Comparison of ENCODE assay signal across 8 mouse cellular contexts in genomic region chr12:65036892-65037545, GRCm38 (mm10). TPM values are rescaled to one million over a fixed set of nuclear protein-coding genes. Genes with fewer than 3 reads are reported as not detected.
A peak's percentile ranks its signal among the peaks of the same experiment; 100 is the strongest.
DNase-seq lines count a peak whose midpoint lies in the region; ATAC-seq and TF ChIP-seq lines count a peak whose summit lies in the region.

No protein-coding gene starts in this region.

- peak overlapping the region; percentile 69 to 100 for H3K4me3 ChIP-seq in heart, embryonic 14.5 days (ENCODE audit: control insufficient read depth in 1 of 2, insufficient read depth in 1 of 2, low read depth in 1 of 2, low read length in 2 of 2)
- peak overlapping the region; percentile 100 for H3K4me3 ChIP-seq in G1E (ENCODE audit: low read depth, low read length)
- H3K4me3 ChIP-seq in forebrain, embryonic 11.5 days (ENCODE audit: low read depth, low read length), result peak overlapping the region; percentile 62
- peak overlapping the region; percentile 99 for H3K4me3 ChIP-seq in liver, adult 2 months (ENCODE audit: insufficient read depth, low read depth, low read length)
- H3K4me3 ChIP-seq in small intestine, adult 2 months (ENCODE audit: low read depth, low read length), result peak overlapping the region; percentile 99

- ATAC-seq in heart, embryonic 14.5 days (ENCODE audit: insufficient number of reproducible peaks, insufficient read depth, low FRiP score, low read depth), result no peak
- ATAC-seq in G1E (ENCODE audit: extremely low read depth, insufficient number of reproducible peaks, low FRiP score, poor library complexity, severe bottlenecking), result peak; percentile 38
- ATAC-seq in forebrain, embryonic 11.5 days (replicated peaks; ENCODE audit: low FRiP score), result no peak

- peak overlapping the region; percentile 75 for H3K4me2 ChIP-seq in heart, embryonic 14.5 days (ENCODE audit: low read length)
- peak overlapping the region; percentile 57 for H3K4me2 ChIP-seq in forebrain, embryonic 11.5 days (ENCODE audit: low read depth, low read length, severe bottlenecking)

- no peak for TF ChIP-seq CTCF in G1E (IDR thresholded peaks at IDR 0.05; ENCODE audit: low read depth, low read length)
- TF ChIP-seq CTCF in liver, adult 2 months (IDR thresholded peaks at IDR 0.05; ENCODE audit: low read depth, low read length), result no peak
- no peak for TF ChIP-seq CTCF in small intestine, adult 2 months (IDR thresholded peaks at IDR 0.05; ENCODE audit: extremely low read depth, insufficient read length, insufficient replicate concordance, low read depth, low read length)

- 10% methylated on average over 18 of the region's 18 CpGs for WGBS in heart, embryonic 14.5 days
- 22% methylated on average over 18 of the region's 18 CpGs for WGBS in forebrain, embryonic 11.5 days
- 6% methylated on average over 18 of the region's 18 CpGs for WGBS in liver, adult 2 months
- 4% methylated on average over 18 of the region's 18 CpGs for WGBS in small intestine, adult 2 months

- DNase-seq in heart, postnatal 25 days (ENCODE audit: low spot score), result no peak
- no peak for DNase-seq in G1E (ENCODE audit: low spot score)
- DNase-seq in forebrain, embryonic 11.5 days (ENCODE audit: low spot score), result no peak
- peak; percentile 17 for DNase-seq in liver, adult 2 months (ENCODE audit: extremely low read depth, low read depth, low spot score)
- DNase-seq in right cerebral cortex, adult 2 months (ENCODE audit: low spot score in 2 of 2), result no peak
- DNase-seq in ovary, postnatal 36 days (ENCODE audit: low spot score), result no peak

- H3K9ac ChIP-seq in heart, embryonic 14.5 days (ENCODE audit: low read length), result peak overlapping the region; percentile 87
- H3K9ac ChIP-seq in forebrain, embryonic 11.5 days (ENCODE audit: low read length), result peak overlapping the region; percentile 76
- 0 out of 2 replicates have a peak overlapping the region, but pooled peaks have one; percentile 20 for H3K9ac ChIP-seq in liver, adult 2 months (ENCODE audit: low read depth, low read length)

- no peaks in the 10 kb centered on the region for H3K27me3 ChIP-seq in heart, embryonic 14.5 days (ENCODE audit: control insufficient read depth, insufficient read depth, low read length)
- H3K27me3 ChIP-seq in G1E (ENCODE audit: insufficient read depth, low read length), result no peaks in the 10 kb centered on the region
- no peaks in the 10 kb centered on the region for H3K27me3 ChIP-seq in forebrain, embryonic 11.5 days (ENCODE audit: control insufficient read depth, insufficient read depth, low read length)
- H3K27me3 ChIP-seq in liver, adult 2 months (ENCODE audit: control insufficient read depth, insufficient read depth, low read length), result no peaks in the 10 kb centered on the region
- H3K27me3 ChIP-seq in small intestine, adult 2 months (ENCODE audit: control insufficient read depth, insufficient read depth, low read length), result no peaks in the 10 kb centered on the region

- H3K79me2 ChIP-seq in liver, adult 2 months (ENCODE audit: control insufficient read depth, insufficient read depth, low read length), result peaks cover 19% of the 10 kb centered on the region; the same call in 1 of the 2 replicates

- no peak overlapping the region for H3K27ac ChIP-seq in heart, embryonic 14.5 days (replicated peaks in 1 of 2; ENCODE audit: control insufficient read depth in 1 of 2, insufficient read depth in 1 of 2, low read depth in 2 of 2, low read length in 2 of 2)
- no peak overlapping the region for H3K27ac ChIP-seq in forebrain, embryonic 11.5 days (ENCODE audit: low read depth, low read length)
- H3K27ac ChIP-seq in liver, adult 2 months (replicated peaks; ENCODE audit: insufficient read depth, low read depth, low read length), result no peak overlapping the region
- H3K27ac ChIP-seq in small intestine, adult 2 months (ENCODE audit: insufficient read depth, low read depth, low read length), result no peak overlapping the region

- 0 out of 2 replicates have a peak, but pooled peaks cover 6% of the 10 kb centered on the region for H3K36me3 ChIP-seq in heart, embryonic 14.5 days (ENCODE audit: control insufficient read depth, insufficient read depth, low read length)
- peaks cover 25% of the 10 kb centered on the region for H3K36me3 ChIP-seq in G1E (replicated peaks)
- H3K36me3 ChIP-seq in forebrain, embryonic 11.5 days (ENCODE audit: control insufficient read depth, insufficient read depth, low read length), result no peaks in the 10 kb centered on the region
- no peaks in the 10 kb centered on the region for H3K36me3 ChIP-seq in liver, adult 2 months (ENCODE audit: control insufficient read depth, insufficient read depth, low read length)
- no peaks in the 10 kb centered on the region for H3K36me3 ChIP-seq in small intestine, adult 2 months (ENCODE audit: control insufficient read depth, insufficient read depth, low read length)

- peaks cover 4 to 23% of the 10 kb centered on the region in 2 experiments; a peak in 3 of 4 replicates for H3K4me1 ChIP-seq in heart, embryonic 14.5 days (ENCODE audit: control insufficient read depth in 2 of 2, insufficient read depth in 2 of 2, low read length in 2 of 2)
- H3K4me1 ChIP-seq in G1E (ENCODE audit: insufficient read depth, low read depth, low read length), result peaks cover 26% of the 10 kb centered on the region
- 0 out of 2 replicates have a peak, but pooled peaks cover 2% of the 10 kb centered on the region for H3K4me1 ChIP-seq in forebrain, embryonic 11.5 days (replicated peaks; ENCODE audit: control insufficient read depth, insufficient read depth, low read length)
- peaks cover 11% of the 10 kb centered on the region for H3K4me1 ChIP-seq in liver, adult 2 months (ENCODE audit: control insufficient read depth, insufficient read depth, low read length)
- H3K4me1 ChIP-seq in small intestine, adult 2 months (ENCODE audit: control insufficient read depth, insufficient read depth, insufficient read length, low read length), result no peaks in the 10 kb centered on the region

- no peak for TF ChIP-seq POLR2A in liver, adult 2 months (IDR thresholded peaks at IDR 0.05; ENCODE audit: extremely low read depth, insufficient read depth, low read length)
- TF ChIP-seq POLR2A in small intestine, adult 2 months (IDR thresholded peaks at IDR 0.05; ENCODE audit: low read depth, low read length), result no peak

- no peaks in the 10 kb centered on the region for H3K9me3 ChIP-seq in heart, embryonic 14.5 days (ENCODE audit: control insufficient read depth, low read length)
- H3K9me3 ChIP-seq in G1E (replicated peaks), result peaks cover 4% of the 10 kb centered on the region; the same call in 1 of the 2 replicates
- no peaks in the 10 kb centered on the region for H3K9me3 ChIP-seq in forebrain, embryonic 11.5 days (ENCODE audit: control insufficient read depth, low read length)

- intact Hi-C loops in heart, postnatal 25 days (cut with DNase I), result loop anchor here (5.0 kb wide), 2 partner anchors 35 to 70 kb away; partner anchors contain the start of genes Fkbp3, Klhl28 and Togaram1

RNA-seq across cellular contexts. Expression of gene Prpf39, which starts 0.9 kb away (rescaled TPM):
- polyA plus RNA-seq in heart, embryonic 14.5 days (2014; fragmentation: Nextera tagmentation; extraction: Ambion mirVana), result 32.9 and 34.4 TPM in 2 replicates
- 10 to 100 TPM; 12.1 to 12.7 TPM for total RNA-seq in heart, postnatal 25 days (2021)
- total RNA-seq in G1E (2014; fragmentation: Nextera tagmentation) (169 and 192 TPM in 2 replicates), G1E (2017) (100 and 122 TPM in 2 replicates)
- polyA plus RNA-seq in G1E (2012), result 19.7 and 20.7 TPM in 2 replicates
- polyA plus RNA-seq in forebrain, embryonic 11.5 days (2014; fragmentation: Nextera tagmentation; extraction: Ambion mirVana), result 68.3 and 74.5 TPM in 2 replicates
- 26.5 and 26.7 TPM in 2 replicates for total RNA-seq in liver, adult 2 months (2014; rRNA removed)
- 2.5 and 3.8 TPM in 2 replicates for polyA plus RNA-seq in liver, adult 2 months (2012; rRNA removed)
- 1.1 and 2.2 TPM in 2 replicates for polyA plus RNA-seq in small intestine, adult 2 months (2012; rRNA removed)

RNA-seq across cellular contexts. Expression of gene Fkbp3, which starts 36.8 kb away (rescaled TPM):
- polyA plus RNA-seq in heart, embryonic 14.5 days (2014; fragmentation: Nextera tagmentation; extraction: Ambion mirVana), result 492 and 495 TPM in 2 replicates
- 100 to 1,000 TPM; 235 to 260 TPM for total RNA-seq in heart, postnatal 25 days (2021)
- 226 and 258 TPM in 2 replicates for total RNA-seq in G1E (2014; fragmentation: Nextera tagmentation)
- 330 and 370 TPM in 2 replicates for total RNA-seq in G1E (2017)
- 92.9 and 305 TPM in 2 replicates for polyA plus RNA-seq in G1E (2012)
- polyA plus RNA-seq in forebrain, embryonic 11.5 days (2014; fragmentation: Nextera tagmentation; extraction: Ambion mirVana), result 656 and 721 TPM in 2 replicates
- 30.6 and 41.1 TPM in 2 replicates for total RNA-seq in liver, adult 2 months (2014; rRNA removed)
- polyA plus RNA-seq in liver, adult 2 months (2012; rRNA removed), result 20.6 and 25.2 TPM in 2 replicates
- 0.79 and 4.3 TPM in 2 replicates for polyA plus RNA-seq in small intestine, adult 2 months (2012; rRNA removed)

RNA-seq across cellular contexts. Expression of gene Fancm, which starts 38.4 kb away (rescaled TPM):
- 9.3 and 9.4 TPM in 2 replicates for polyA plus RNA-seq in heart, embryonic 14.5 days (2014; fragmentation: Nextera tagmentation; extraction: Ambion mirVana)
- total RNA-seq in heart, postnatal 25 days (2021), result 1 to 10 TPM; 4.0 to 4.6 TPM
- total RNA-seq in G1E (2014; fragmentation: Nextera tagmentation), result 80.0 and 84.1 TPM in 2 replicates
- total RNA-seq in G1E (2017), result 51.5 and 68.1 TPM in 2 replicates
- 5.0 and 7.7 TPM in 2 replicates for polyA plus RNA-seq in G1E (2012)
- 12.1 and 13.2 TPM in 2 replicates for polyA plus RNA-seq in forebrain, embryonic 11.5 days (2014; fragmentation: Nextera tagmentation; extraction: Ambion mirVana)
- total RNA-seq in liver, adult 2 months (2014; rRNA removed), result 3.4 and 3.8 TPM in 2 replicates
- polyA plus RNA-seq in liver, adult 2 months (2012; rRNA removed), result 0.65 and 0.70 TPM in 2 replicates
- polyA plus RNA-seq in small intestine, adult 2 months (2012; rRNA removed), result 0.80 and 0.94 TPM in 2 replicates

Comparison
In these comparisons a context has a peak if more than half of its experiments do, and no peak if none do; other contexts are left out.
1. H3K9ac ChIP-seq: peak in every context shown above with its lines; median percentile 87 in heart, embryonic 14.5 days; 76 in forebrain, embryonic 11.5 days; 20 in liver, adult 2 months.